Mouse (Mus musculus) 3134 (cell line): ENCODE data around the gene Htr5a.

ENCODE experiments used
- DNase-seq: peaks from one replicate; pipeline ENCODE4 v3.0.0-alpha.2; 2011; ENCODE audit warnings: low spot score; ENCODE audit not compliant: insufficient read length; ENCODE audit errors: extremely low read depth

Htr5a gene

GRCm38 (mm10) chr5:27841701-27842295 is at the start of gene Htr5a:
Htr5a (plus strand) TSS chr5:27842149.
- DNase-seq = no peak

GRCm38 (mm10) chr5:27792173-27792470 is 49.8 kb upstream of the Htr5a start:
- DNase-seq = no peak

GRCm38 (mm10) chr5:27792531-27793205 is 49.3 kb upstream of the Htr5a start:
- no peak for DNase-seq

GRCm38 (mm10) chr5:27793923-27794322 is 48.0 kb upstream of the Htr5a start:
- DNase-seq = no peak

- no peak for DNase-seq
These were observed 27.7 kb upstream of the Htr5a start for GRCm38 (mm10) chr5:27814282-27814681.

GRCm38 (mm10) chr5:27818840-27819672 is 22.9 kb upstream of the Htr5a start:
- DNase-seq = no peak

- DNase-seq = no peak
These were observed 20.8 kb upstream of the Htr5a start for GRCm38 (mm10) chr5:27821161-27821560.

GRCm38 (mm10) chr5:27827971-27828370 is 14.0 kb upstream of the Htr5a start:
- no peak for DNase-seq

- no peak for DNase-seq
These were observed 6.9 kb upstream of the Htr5a start for GRCm38 (mm10) chr5:27835096-27835495.

- no peak for DNase-seq
These were observed 3.9 kb upstream of the Htr5a start for GRCm38 (mm10) chr5:27838061-27838460.

GRCm38 (mm10) chr5:27842671-27843320 is 847 bp downstream of the Htr5a start:
- no peak for DNase-seq

- DNase-seq = no peak
These were observed 5.0 kb downstream of the Htr5a start for GRCm38 (mm10) chr5:27846979-27847378.

GRCm38 (mm10) chr5:27854290-27854689 is 12.3 kb downstream of the Htr5a start:
- no peak for DNase-seq

- DNase-seq = no peak
These were observed 13.8 kb downstream of the Htr5a start for GRCm38 (mm10) chr5:27855726-27856125.

- no peak for DNase-seq
These were observed 31.5 kb downstream of the Htr5a start for GRCm38 (mm10) chr5:27873240-27874082.

- no peak for DNase-seq
These were observed 32.3 kb downstream of the Htr5a start for GRCm38 (mm10) chr5:27874211-27874610.

- DNase-seq = no peak
These were observed 33.6 kb downstream of the Htr5a start for GRCm38 (mm10) chr5:27875341-27876105.

- DNase-seq = no peak
These were observed 36.4 kb downstream of the Htr5a start for GRCm38 (mm10) chr5:27878356-27878755.

GRCm38 (mm10) chr5:27879726-27880125 is 37.8 kb downstream of the Htr5a start:
- DNase-seq = no peak
